Mouse (Mus musculus) megakaryocyte-erythroid progenitor cell, adult 5-6 weeks (primary cell): Measurements from ENCODE around the gene Fam102b. TPM values are rescaled to one million over a fixed set of nuclear protein-coding genes. Genes with fewer than 3 reads are reported as not detected.
A peak's percentile ranks its signal among the peaks of the same experiment; 100 is the strongest.

Source experiments
- ATAC-seq: replicated peaks from 2 replicates; pipeline ENCODE4 v1.8.0; 2016; ENCODE audit warnings: mild to moderate bottlenecking, inconsistent platforms; ENCODE audit not compliant: severe bottlenecking, poor library complexity, low FRiP score, low TSS enrichment
- total RNA-seq, 2 experiments: library from RNA; stranded (forward) in 1 of 2; stranded (reverse) in 1 of 2; fragments of 200-1000, 215-1000 nt in 1 of 2; fragments of >200 nt in 1 of 2; fragmentation: Nextera tagmentation in 1 of 2; gene quantifications; 2 replicates each; pipeline ENCODE4 v1.2.3; 2014 to 2017

Fam102b gene
- total RNA-seq, 2 experiments from 2014 or later: 5.3 to 7.1 TPM

- no peak for ATAC-seq
Observed at GRCm38 (mm10) chr3:109018336-109018735, 9.1 kb downstream of the Fam102b start.

- ATAC-seq: no peak
Observed at GRCm38 (mm10) chr3:109012595-109012994, 14.8 kb downstream of the Fam102b start.

- ATAC-seq: no peak
Observed at GRCm38 (mm10) chr3:109010489-109011260, 16.7 kb downstream of the Fam102b start.

GRCm38 (mm10) chr3:109008180-109008579 is 19.2 kb downstream of the Fam102b start:
- ATAC-seq: no peak

GRCm38 (mm10) chr3:109005777-109006176 is 21.6 kb downstream of the Fam102b start:
- ATAC-seq: no peak

GRCm38 (mm10) chr3:108999173-108999572 is 28.2 kb downstream of the Fam102b start:
- ATAC-seq: no peak

- ATAC-seq: peak; percentile 93
Observed at GRCm38 (mm10) chr3:108997762-108998161, 29.6 kb downstream of the Fam102b start.

DNA sequence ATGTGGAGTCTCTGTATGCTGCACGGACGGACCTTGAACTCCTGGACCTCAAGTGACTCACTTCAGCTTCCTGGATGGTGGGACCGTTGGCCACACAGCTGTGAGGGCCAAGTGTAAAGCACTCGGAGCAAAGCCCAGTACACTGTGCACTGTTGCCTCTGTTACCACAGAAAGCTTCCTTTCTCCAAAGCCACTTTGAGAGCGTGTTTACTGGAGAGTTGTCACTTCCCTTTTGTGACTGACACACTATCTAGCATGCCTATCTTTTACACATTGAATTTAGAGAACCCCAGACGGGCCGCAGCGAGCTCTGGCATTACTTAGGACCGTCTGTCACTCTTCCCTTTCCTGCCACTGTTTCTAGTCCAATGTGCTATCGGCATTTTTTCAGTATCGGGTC is 30.1 kb downstream of the Fam102b start:
- peak; percentile 39 for ATAC-seq

- no peak for ATAC-seq
Observed at GRCm38 (mm10) chr3:108995379-108995778, 32.0 kb downstream of the Fam102b start.

- no peak for ATAC-seq
Observed at GRCm38 (mm10) chr3:108994477-108994876, 32.9 kb downstream of the Fam102b start.

DNA sequence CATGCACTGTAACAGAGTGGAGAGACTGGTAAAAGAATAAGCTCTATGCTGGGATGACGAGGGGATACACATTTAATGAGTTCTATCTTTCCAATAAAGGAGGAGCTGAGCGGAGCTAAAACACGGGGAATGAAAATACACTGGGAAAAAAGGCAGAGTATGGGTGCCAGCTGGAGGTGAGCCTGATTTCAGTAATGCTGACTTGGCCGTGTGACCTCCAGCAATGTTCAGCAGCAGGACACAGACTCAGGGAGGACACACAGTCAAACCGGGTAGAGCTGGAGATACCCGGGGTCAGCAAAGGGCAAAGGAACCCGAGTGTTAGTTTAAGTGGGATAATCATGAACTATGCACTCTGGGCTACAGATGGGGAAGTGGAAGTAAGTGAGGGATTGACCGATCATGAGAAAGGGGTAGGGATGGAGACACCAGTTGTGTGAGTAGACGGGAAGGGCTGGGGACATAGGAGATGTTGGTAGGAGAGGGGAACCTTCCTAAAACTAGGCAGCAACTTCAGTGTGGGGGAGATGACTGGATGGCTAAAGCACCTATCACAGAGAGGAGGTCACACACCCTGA is 37.3 kb downstream of the Fam102b start:
- no peak for ATAC-seq

DNA sequence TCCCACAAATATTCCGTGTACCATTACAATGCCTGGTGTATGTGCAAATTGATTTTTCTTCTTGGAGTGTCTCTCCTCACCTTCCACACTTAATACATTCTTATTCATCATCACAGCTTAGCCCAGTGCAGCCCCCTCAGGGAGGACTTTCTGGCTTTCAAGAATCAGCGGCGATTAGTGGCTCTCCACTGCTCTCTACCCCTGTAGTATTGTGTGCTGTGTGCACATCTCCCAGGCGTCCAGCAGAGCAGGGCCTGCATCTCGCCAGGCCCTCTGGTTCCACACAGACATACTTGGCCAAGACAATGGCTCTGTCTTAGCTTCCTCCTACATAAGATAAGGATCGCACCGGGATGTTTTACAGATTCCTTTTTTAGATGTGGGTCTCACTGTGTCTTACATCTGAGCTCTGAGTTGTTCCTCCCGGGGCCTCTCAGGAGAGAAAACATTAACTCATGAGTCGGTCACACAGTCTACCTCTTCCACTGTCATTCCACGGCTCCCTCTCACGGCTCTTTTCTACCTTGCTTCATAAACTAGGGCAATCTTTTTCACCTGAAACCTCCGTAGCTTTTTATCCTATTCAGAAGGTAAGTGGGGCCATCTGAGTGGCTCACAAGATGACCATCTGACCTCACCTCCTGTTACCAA is 40.3 kb downstream of the Fam102b start:
- no peak for ATAC-seq

GRCm38 (mm10) chr3:108986534-108986933 is 40.9 kb downstream of the Fam102b start:
- no peak for ATAC-seq

GRCm38 (mm10) chr3:108983989-108984388 is 43.4 kb downstream of the Fam102b start:
- peak; percentile 86 for ATAC-seq

GRCm38 (mm10) chr3:108981946-108982345 is 45.5 kb downstream of the Fam102b start:
- 0 out of 2 replicates have a peak, but pooled peaks have one; percentile 23 for ATAC-seq

- 0 out of 2 replicates have a peak, but pooled peaks have one; percentile 22 for ATAC-seq
Observed at GRCm38 (mm10) chr3:108977340-108978030, 49.9 kb downstream of the Fam102b start.

- ATAC-seq: no peak
Observed at GRCm38 (mm10) chr3:108974920-108975485, 52.4 kb downstream of the Fam102b start.

DNA sequence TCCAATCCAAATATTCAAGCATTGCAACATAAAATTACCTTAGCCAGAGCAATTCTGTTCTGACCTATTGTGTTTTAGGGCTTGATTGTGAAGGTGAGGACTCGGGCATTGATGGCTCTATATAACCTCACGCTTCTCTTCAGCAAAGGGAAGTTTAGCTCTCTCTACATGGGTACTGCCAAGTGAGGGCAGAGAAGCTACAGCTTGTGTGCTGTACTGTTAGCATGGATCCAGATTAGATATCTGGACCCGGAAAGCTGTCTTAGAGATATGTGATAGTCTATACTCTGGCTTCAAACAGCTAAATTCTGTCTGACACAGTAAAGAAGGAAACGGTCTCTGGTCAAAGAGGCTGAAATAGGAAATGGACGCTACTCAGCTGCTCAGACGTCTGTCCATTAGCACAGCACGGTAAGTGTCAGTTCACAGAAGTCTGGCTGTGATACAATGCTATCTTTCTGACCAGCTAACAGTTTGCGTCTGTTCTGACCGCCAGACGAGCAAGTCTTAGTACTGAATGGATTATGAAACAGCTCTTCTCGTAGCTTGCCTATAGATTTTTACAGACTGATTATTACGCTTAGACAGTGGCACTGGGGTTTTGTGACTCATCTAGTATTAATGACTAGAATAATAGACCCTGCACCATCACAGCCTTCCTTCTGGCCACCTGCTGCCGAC is 53.3 kb downstream of the Fam102b start:
- ATAC-seq: peak; percentile 74

- no peak for ATAC-seq
Observed at GRCm38 (mm10) chr3:108966051-108966450, 61.4 kb downstream of the Fam102b start.
